Mouse (Mus musculus) embryonic facial prominence, embryonic 12.5 days (tissue): ENCODE data around the gene Smim13. TPM values are rescaled to one million over a fixed set of nuclear protein-coding genes. Genes with fewer than 3 reads are reported as not detected.
"Not testable (repeated sequence)": the region's sequence is repeated elsewhere in the genome, so short reads cannot be mapped to it uniquely, and the experiment has no call there.

ENCODE experiments used
- ATAC-seq: fragments of 200-750 bp; cut with Nextera tagmentation; 2 replicates; pipeline ENCODE4 v1.8.0; 2017; ENCODE audit not compliant: insufficient number of reproducible peaks, insufficient read depth, low FRiP score, low TSS enrichment
- H3K27ac ChIP-seq: fragments of 300-500 bp; sonication (generic); 2 replicates; pipeline ENCODE4 v1.5.1; 2016; ENCODE audit warnings: mild to moderate bottlenecking
- H3K27me3 ChIP-seq: fragments of 300-500 bp; sonication (generic); 2 replicates; pipeline ENCODE4 v1.6.1; 2016; ENCODE audit warnings: mild to moderate bottlenecking, moderate library complexity
- H3K36me3 ChIP-seq: fragments of 300-500 bp; sonication (generic); 2 replicates; pipeline ENCODE4 v1.6.1; 2016; ENCODE audit warnings: mild to moderate bottlenecking
- H3K4me1 ChIP-seq: fragments of 300-500 bp; sonication (generic); 2 replicates; pipeline ENCODE4 v1.6.1; 2016
- H3K4me2 ChIP-seq: fragments of 300-500 bp; sonication (generic); replicated peaks from 2 replicates; pipeline ENCODE4 v1.6.1; 2016; ENCODE audit warnings: mild to moderate bottlenecking, moderate library complexity
- H3K4me3 ChIP-seq: fragments of 300-500 bp; sonication (generic); 2 replicates; pipeline ENCODE4 v1.5.1; 2016; ENCODE audit warnings: mild to moderate bottlenecking
- H3K9ac ChIP-seq: fragments of 300-500 bp; sonication (generic); 2 replicates; pipeline ENCODE4 v1.6.1; 2016; ENCODE audit warnings: mild to moderate bottlenecking, moderate library complexity
- H3K9me3 ChIP-seq: fragments of 300-500 bp; sonication (generic); 2 replicates; pipeline ENCODE4 v1.6.1; 2016; ENCODE audit warnings: mild to moderate bottlenecking, moderate library complexity
- WGBS: fragments of 180-500 bp; shearing (Covaris S2); methylation state at CpG from one replicate; pipeline ENCODE4 v1.1.7; 2016; 5-methylcytosine and 5-hydroxymethylcytosine counted together
- polyA plus RNA-seq: library from polyadenylated mRNA; unstranded; fragments of >200 nt; fragmentation: Nextera tagmentation; extraction: Ambion mirVana; gene quantifications from 2 replicates; pipeline ENCODE4 v1.2.1, GENCODE M21; 2016

Smim13 gene
- polyA plus RNA-seq, 1 experiment from 2014 or later, result 21.4 TPM

GRCm38 (mm10) chr13:41238805-41239130 lies 10.9 kb upstream of the Smim13 start:
- Histone ChIP-seq H3K9me3 (no peaks in the 10 kb centered on the region), H3K4me1 (no peaks in the 10 kb centered on the region), H3K4me2 (no peak overlapping the region), H3K4me3 (no peak overlapping the region), H3K27ac (no peak overlapping the region), H3K9ac (no peak overlapping the region), H3K36me3 (no peaks in the 10 kb centered on the region), H3K27me3 (no peaks in the 10 kb centered on the region)
- no peak for ATAC-seq
- WGBS, result 14% methylated on average over 5 of the region's 5 CpGs

GRCm38 (mm10) chr13:41241557-41241956 lies 8.1 kb upstream of the Smim13 start:
- no peak overlapping the region for H3K9ac ChIP-seq
- H3K4me2 ChIP-seq, result no peak overlapping the region
- H3K4me1 ChIP-seq, result no peaks in the 10 kb centered on the region
- H3K27ac ChIP-seq, result no peak overlapping the region
- no peaks in the 10 kb centered on the region for H3K9me3 ChIP-seq
- no peak for ATAC-seq
- H3K36me3 ChIP-seq, result no peaks in the 10 kb centered on the region
- H3K4me3 ChIP-seq, result no peak overlapping the region
- WGBS, result 73% methylated on average over 2 of the region's 2 CpGs
- no peaks in the 10 kb centered on the region for H3K27me3 ChIP-seq

- WGBS, result 57% methylated on average over 6 of the region's 6 CpGs
- Histone ChIP-seq H3K27ac (no peak overlapping the region), H3K9me3 (no peaks in the 10 kb centered on the region), H3K4me3 (no peak overlapping the region), H3K36me3 (no peaks in the 10 kb centered on the region), H3K4me1 (no peaks in the 10 kb centered on the region), H3K27me3 (no peaks in the 10 kb centered on the region), H3K4me2 (no peak overlapping the region), H3K9ac (no peak overlapping the region)
- ATAC-seq, result no peak
Observed at GRCm38 (mm10) chr13:41244306-41244830, 5.3 kb upstream of the Smim13 start.

GRCm38 (mm10) chr13:41248751-41249520 lies 708 bp upstream of the Smim13 start:
- Histone ChIP-seq H3K27ac (peak overlapping the region; percentile 63; the same call in 1 of the 2 replicates), H3K27me3 (no peaks in the 10 kb centered on the region), H3K4me2 (peak overlapping the region; percentile 73), H3K4me1 (no peaks in the 10 kb centered on the region), H3K9ac (peak overlapping the region; percentile 39), H3K4me3 (peak overlapping the region; percentile 77), H3K9me3 (no peaks in the 10 kb centered on the region), H3K36me3 (no peaks in the 10 kb centered on the region)
- no peak for ATAC-seq
- WGBS, result 45% methylated on average over 12 of the region's 12 CpGs

- peak overlapping the region; percentile 77 for H3K4me3 ChIP-seq
- ATAC-seq, result no peak
- H3K4me2 ChIP-seq, result peak overlapping the region; percentile 73
- no peaks in the 10 kb centered on the region for H3K4me1 ChIP-seq
- H3K9me3 ChIP-seq, result no peaks in the 10 kb centered on the region
- H3K36me3 ChIP-seq, result no peaks in the 10 kb centered on the region
- peak overlapping the region; percentile 82 for H3K9ac ChIP-seq
- 1% methylated on average over 27 of the region's 27 CpGs for WGBS
- no peaks in the 10 kb centered on the region for H3K27me3 ChIP-seq
- peak overlapping the region; percentile 82 for H3K27ac ChIP-seq
Observed at GRCm38 (mm10) chr13:41250318-41250981, 806 bp downstream of the Smim13 start.

- 90% methylated on average over 5 of the region's 5 CpGs for WGBS
- H3K4me1 ChIP-seq, H3K9me3 ChIP-seq, H3K9ac ChIP-seq, H3K4me3 ChIP-seq, H3K27ac ChIP-seq, H3K27me3 ChIP-seq, H3K36me3 ChIP-seq, ATAC-seq: not testable (repeated sequence)
- peak overlapping the region; percentile 73; the same call in 1 of the 2 replicates for H3K4me2 ChIP-seq
Observed at GRCm38 (mm10) chr13:41251232-41251631, 1.6 kb downstream of the Smim13 start.

- H3K36me3 ChIP-seq, result no peaks in the 10 kb centered on the region
- H3K4me3 ChIP-seq, result no peak overlapping the region
- H3K4me1 ChIP-seq, result no peaks in the 10 kb centered on the region
- no peaks in the 10 kb centered on the region for H3K27me3 ChIP-seq
- H3K4me2 ChIP-seq, result no peak overlapping the region
- WGBS, result 69% methylated on average over 5 of the region's 5 CpGs
- ATAC-seq, result no peak
- no peak overlapping the region for H3K27ac ChIP-seq
- no peaks in the 10 kb centered on the region for H3K9me3 ChIP-seq
- no peak overlapping the region for H3K9ac ChIP-seq
Observed at GRCm38 (mm10) chr13:41251667-41252066, 2.0 kb downstream of the Smim13 start.

- no peak overlapping the region for H3K4me2 ChIP-seq
- ATAC-seq, result no peak
- H3K27ac ChIP-seq, result no peak overlapping the region
- no peaks in the 10 kb centered on the region for H3K9me3 ChIP-seq
- no peaks in the 10 kb centered on the region for H3K4me1 ChIP-seq
- H3K4me3 ChIP-seq, result no peak overlapping the region
- no peaks in the 10 kb centered on the region for H3K27me3 ChIP-seq
- no peaks in the 10 kb centered on the region for H3K36me3 ChIP-seq
- H3K9ac ChIP-seq, result no peak overlapping the region
- WGBS, result 68% methylated on average over 6 of the region's 6 CpGs
Observed at GRCm38 (mm10) chr13:41252141-41252540, 2.5 kb downstream of the Smim13 start.

GRCm38 (mm10) chr13:41252736-41253135 lies 3.1 kb downstream of the Smim13 start:
- Histone ChIP-seq H3K36me3 (no peaks in the 10 kb centered on the region), H3K4me2 (no peak overlapping the region), H3K4me3 (no peak overlapping the region), H3K9ac (no peak overlapping the region), H3K9me3 (no peaks in the 10 kb centered on the region), H3K4me1 (no peaks in the 10 kb centered on the region), H3K27me3 (no peaks in the 10 kb centered on the region), H3K27ac (no peak overlapping the region)
- whole genome bisulfite sequencing, result 85% methylated on average over 7 of the region's 7 CpGs
- ATAC-seq, result no peak

- Histone ChIP-seq H3K9ac (no peak overlapping the region), H3K4me1 (no peaks in the 10 kb centered on the region), H3K4me2 (no peak overlapping the region), H3K36me3 (no peaks in the 10 kb centered on the region), H3K4me3 (no peak overlapping the region), H3K27me3 (no peaks in the 10 kb centered on the region), H3K9me3 (no peaks in the 10 kb centered on the region), H3K27ac (no peak overlapping the region)
- WGBS, result 91% methylated on average over 5 of the region's 5 CpGs
- ATAC-seq, result no peak
Observed at GRCm38 (mm10) chr13:41256126-41256525, 6.5 kb downstream of the Smim13 start.

- H3K9me3 ChIP-seq, result no peaks in the 10 kb centered on the region
- no peaks in the 10 kb centered on the region for H3K4me1 ChIP-seq
- no peak for ATAC-seq
- no peaks in the 10 kb centered on the region for H3K27me3 ChIP-seq
- H3K9ac ChIP-seq, result no peak overlapping the region
- no peak overlapping the region for H3K27ac ChIP-seq
- no peak overlapping the region for H3K4me2 ChIP-seq
- no peaks in the 10 kb centered on the region for H3K36me3 ChIP-seq
- H3K4me3 ChIP-seq, result no peak overlapping the region
- 90% methylated on average over 3 of the region's 3 CpGs for WGBS
Observed at GRCm38 (mm10) chr13:41256962-41257361, 7.3 kb downstream of the Smim13 start.

GRCm38 (mm10) chr13:41257851-41258250 lies 8.2 kb downstream of the Smim13 start:
- WGBS, result 87% methylated on average over 4 of the region's 4 CpGs
- no peak for ATAC-seq
- Histone ChIP-seq H3K27me3 (no peaks in the 10 kb centered on the region), H3K27ac (no peak overlapping the region), H3K9me3 (no peaks in the 10 kb centered on the region), H3K9ac (no peak overlapping the region), H3K36me3 (no peaks in the 10 kb centered on the region), H3K4me2 (no peak overlapping the region), H3K4me1 (no peaks in the 10 kb centered on the region), H3K4me3 (no peak overlapping the region)
